Mouse (Mus musculus) neural tube, embryonic 14.5 days (tissue): ENCODE measurements around the gene Patz1. TPM values are rescaled to one million over a fixed set of nuclear protein-coding genes. Genes with fewer than 3 reads are reported as not detected.

Experiments
- ATAC-seq: fragments of 200-750 bp; cut with Nextera tagmentation; 2 replicates; pipeline ENCODE4 v1.8.0; 2017; ENCODE audit warnings: low read depth, mild to moderate bottlenecking, moderate TSS enrichment, moderate library complexity
- H3K27ac ChIP-seq: fragments of 300-500 bp; sonication (generic); 2 replicates; pipeline ENCODE4 v1.5.1; 2014; ENCODE audit warnings: low read depth, mild to moderate bottlenecking, control low read depth, low read length, moderate library complexity, mixed read lengths
- H3K27me3 ChIP-seq: fragments of 300-500 bp; sonication (generic); 2 replicates; pipeline ENCODE4 v1.6.1; 2014; ENCODE audit warnings: low read length; ENCODE audit not compliant: control insufficient read depth, insufficient read depth
- H3K36me3 ChIP-seq: fragments of 300-500 bp; sonication (generic); 2 replicates; pipeline ENCODE4 v1.6.1; 2014; ENCODE audit warnings: low read length, mixed read lengths; ENCODE audit not compliant: control insufficient read depth, insufficient read depth
- H3K4me1 ChIP-seq: fragments of 300-500 bp; sonication (generic); 2 replicates; pipeline ENCODE4 v1.6.1; 2014; ENCODE audit warnings: low read length; ENCODE audit not compliant: control insufficient read depth, insufficient read depth
- H3K4me2 ChIP-seq: fragments of 300-500 bp; sonication (generic); 2 replicates; pipeline ENCODE4 v1.6.1; 2014; ENCODE audit warnings: mild to moderate bottlenecking, low read depth, low read length, control low read depth
- H3K4me3 ChIP-seq: fragments of 300-500 bp; sonication (generic); 2 replicates; pipeline ENCODE4 v1.5.1; 2014; ENCODE audit warnings: low read depth, low read length, control low read depth, mixed read lengths
- H3K9ac ChIP-seq: fragments of 300-500 bp; sonication (generic); replicated peaks from 2 replicates; pipeline ENCODE4 v1.6.1; 2014; ENCODE audit warnings: low read depth, mild to moderate bottlenecking, control low read depth, low read length, mixed read lengths
- H3K9me3 ChIP-seq: fragments of 300-500 bp; sonication (generic); 2 replicates; pipeline ENCODE4 v1.6.1; 2016; ENCODE audit warnings: low read length; ENCODE audit not compliant: control insufficient read depth
- WGBS: fragments of 180-500 bp; shearing (Covaris S2); extraction: QIAGEN DNeasy Blood & Tissue Kit; methylation state at CpG from one replicate; pipeline ENCODE4 v1.1.7; 2014; 5-methylcytosine and 5-hydroxymethylcytosine counted together
- polyA plus RNA-seq: library from polyadenylated mRNA; unstranded; fragments of >200 nt; fragmentation: Nextera tagmentation; extraction: Ambion mirVana; gene quantifications from 2 replicates; pipeline ENCODE4 v1.2.1, GENCODE M21; 2014

Patz1 gene
- polyA plus RNA-seq, 1 experiment from 2014 or later: 42.8 TPM

- no peak overlapping the region for H3K4me2 ChIP-seq
- WGBS: 83% methylated on average over 9 of the region's 10 CpGs
Observed at GRCm38 (mm10) chr11:3311586-3312347, 23.1 kb downstream of the Patz1 start.

GRCm38 (mm10) chr11:3313294-3313693, 24.6 kb downstream of the Patz1 start:
- ATAC-seq: no peak
- H3K27me3 ChIP-seq: no peaks in the 10 kb centered on the region
- WGBS: 88% methylated on average over 1 of the region's 1 CpGs
- H3K4me3 ChIP-seq: no peak overlapping the region
- no peak overlapping the region for H3K9ac ChIP-seq
- H3K4me2 ChIP-seq: no peak overlapping the region
- H3K36me3 ChIP-seq: peaks cover 31% of the 10 kb centered on the region
- no peaks in the 10 kb centered on the region for H3K4me1 ChIP-seq
- no peak overlapping the region for H3K27ac ChIP-seq
- no peaks in the 10 kb centered on the region for H3K9me3 ChIP-seq

More at GRCm38 (mm10) chr11:3311586-3312347, 23.1 kb downstream of the Patz1 start:
- no peak for ATAC-seq
- no peaks in the 10 kb centered on the region for H3K27me3 ChIP-seq
- H3K9ac ChIP-seq: no peak overlapping the region
- no peak overlapping the region for H3K4me3 ChIP-seq
- no peak overlapping the region for H3K27ac ChIP-seq
- no peaks in the 10 kb centered on the region for H3K4me1 ChIP-seq
- H3K36me3 ChIP-seq: peaks cover 46% of the 10 kb centered on the region
- H3K9me3 ChIP-seq: no peaks in the 10 kb centered on the region

DNA sequence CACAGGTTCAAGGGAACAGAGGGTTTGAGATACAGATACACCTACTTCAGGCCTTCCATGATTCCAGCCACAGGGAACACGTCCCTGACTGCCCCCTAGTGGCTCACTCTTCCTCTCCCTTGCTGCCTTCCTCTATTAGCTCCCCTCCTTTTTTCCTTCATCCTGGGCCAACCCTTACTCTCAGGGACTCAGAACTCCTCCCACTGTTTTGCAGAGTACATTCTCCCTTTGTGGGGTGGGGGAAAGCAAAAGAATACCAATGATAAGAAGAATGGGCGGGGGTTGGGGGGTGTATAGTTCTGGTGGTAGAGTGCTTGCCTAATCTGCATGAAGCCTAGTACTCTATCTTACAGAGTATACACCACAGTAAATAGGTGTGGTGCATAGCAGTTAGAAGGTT, 25.5 kb downstream of the Patz1 start:
- 32% methylated on average over 2 of the region's 2 CpGs for WGBS
- H3K36me3 ChIP-seq: peaks cover 22% of the 10 kb centered on the region; the same call in 1 of the 2 replicates

DNA sequence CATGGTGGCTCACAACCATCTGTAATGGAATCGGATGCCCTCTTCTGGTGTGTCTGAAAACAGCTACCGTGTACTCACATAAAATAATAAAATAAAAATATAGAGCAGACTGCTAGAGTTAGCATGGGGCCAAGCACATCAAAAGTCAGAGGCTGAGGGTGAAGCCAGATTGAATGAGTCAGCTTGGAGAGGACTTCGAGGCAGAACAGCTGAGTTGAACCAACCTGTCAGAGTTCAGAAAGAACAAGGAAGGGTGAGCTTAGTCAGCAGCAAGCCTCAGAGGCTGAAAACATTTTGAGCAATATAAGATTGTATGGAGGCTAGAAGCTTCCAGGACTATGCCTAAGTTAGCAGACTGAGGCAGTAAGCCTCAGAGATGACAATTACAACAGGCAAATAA, 29.6 kb downstream of the Patz1 start:
- Histone ChIP-seq H3K27me3 (no peaks in the 10 kb centered on the region), H3K27ac (no peak overlapping the region), H3K4me3 (no peak overlapping the region), H3K9me3 (no peaks in the 10 kb centered on the region), H3K36me3 (no peaks in the 10 kb centered on the region), H3K4me1 (no peaks in the 10 kb centered on the region), H3K4me2 (no peak overlapping the region), H3K9ac (no peak overlapping the region)
- no peak for ATAC-seq
- 95% methylated on average over 3 of the region's 3 CpGs for WGBS

More for the DNA sequence above, 25.5 kb downstream of the Patz1 start:
- no peaks in the 10 kb centered on the region for H3K4me1 ChIP-seq
- no peaks in the 10 kb centered on the region for H3K9me3 ChIP-seq
- H3K27ac ChIP-seq: no peak overlapping the region
- peak; percentile 63; the same call in 1 of the 2 replicates for ATAC-seq
- H3K9ac ChIP-seq: no peak overlapping the region
- no peaks in the 10 kb centered on the region for H3K27me3 ChIP-seq
- H3K4me3 ChIP-seq: no peak overlapping the region
- no peak overlapping the region for H3K4me2 ChIP-seq

- Histone ChIP-seq H3K4me3 (no peak overlapping the region), H3K4me2 (no peak overlapping the region), H3K36me3 (no peaks in the 10 kb centered on the region), H3K9ac (no peak overlapping the region), H3K9me3 (no peaks in the 10 kb centered on the region), H3K27ac (no peak overlapping the region), H3K27me3 (no peaks in the 10 kb centered on the region), H3K4me1 (peaks cover 6% of the 10 kb centered on the region; the same call in 1 of the 2 replicates)
- ATAC-seq: no peak
- WGBS: 80% methylated on average over 5 of the region's 5 CpGs
Observed at GRCm38 (mm10) chr11:3328271-3328670, 39.6 kb downstream of the Patz1 start.

- WGBS: 79% methylated on average over 11 of the region's 11 CpGs
- Histone ChIP-seq H3K4me2 (no peak overlapping the region), H3K4me1 (peaks cover 6% of the 10 kb centered on the region; the same call in 1 of the 2 replicates), H3K27ac (no peak overlapping the region), H3K27me3 (no peaks in the 10 kb centered on the region), H3K4me3 (no peak overlapping the region), H3K9me3 (no peaks in the 10 kb centered on the region), H3K36me3 (no peaks in the 10 kb centered on the region), H3K9ac (no peak overlapping the region)
- no peak for ATAC-seq
Observed at GRCm38 (mm10) chr11:3328806-3329775, 40.4 kb downstream of the Patz1 start.

GRCm38 (mm10) chr11:3329891-3330451, 41.3 kb downstream of the Patz1 start, which contains the start of gene Pik3ip1:
TSS of gene Pik3ip1 (plus strand) at chr11:3330401.
- peak within 1 kb of the TSS; percentile 100 for H3K4me2 ChIP-seq
- H3K4me1 ChIP-seq: peaks cover 6% of the 10 kb centered on the region; the same call in 1 of the 2 replicates
- H3K36me3 ChIP-seq: 0 out of 2 replicates have a peak, but pooled peaks cover 3% of the 10 kb centered on the region
- H3K27me3 ChIP-seq: no peaks in the 10 kb centered on the region
- H3K27ac ChIP-seq: peak within 1 kb of the TSS; percentile 72
- no peak for ATAC-seq
- no peaks in the 10 kb centered on the region for H3K9me3 ChIP-seq
- H3K4me3 ChIP-seq: peak within 1 kb of the TSS; percentile 60
- peak within 1 kb of the TSS; percentile 68 for H3K9ac ChIP-seq

DNA sequence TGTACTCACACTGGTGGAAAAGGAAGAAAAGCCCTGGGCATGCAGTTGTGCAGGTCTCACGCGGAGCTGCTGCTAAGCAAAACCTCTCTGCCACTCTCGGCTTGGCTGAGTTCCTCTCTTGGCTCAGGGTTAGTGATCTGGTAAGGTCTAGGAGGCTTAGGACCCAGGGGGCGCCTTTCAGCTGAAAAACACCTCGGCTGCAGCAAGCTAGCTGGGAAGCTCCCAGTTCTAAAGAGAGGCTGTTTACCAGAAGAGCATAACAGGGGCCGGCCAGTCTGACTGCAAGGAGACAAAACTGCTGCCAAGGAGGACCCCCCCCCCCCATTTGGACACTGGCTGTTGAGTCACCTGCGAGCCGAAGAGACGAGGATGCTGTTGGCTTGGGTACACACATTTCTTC, 41.9 kb downstream of the Patz1 start:
- H3K27ac ChIP-seq: peak overlapping the region; percentile 72
- 0 out of 2 replicates have a peak, but pooled peaks cover 3% of the 10 kb centered on the region for H3K36me3 ChIP-seq
- 0% methylated on average over 9 of the region's 9 CpGs for WGBS

More for the DNA sequence above, 41.9 kb downstream of the Patz1 start:
- Histone ChIP-seq H3K9ac (peak overlapping the region; percentile 68), H3K4me3 (peak overlapping the region; percentile 60), H3K9me3 (no peaks in the 10 kb centered on the region), H3K27me3 (no peaks in the 10 kb centered on the region), H3K4me1 (peaks cover 6% of the 10 kb centered on the region; the same call in 1 of the 2 replicates), H3K4me2 (peak overlapping the region; percentile 100)
- ATAC-seq: peak; percentile 35
